Mouse (Mus musculus): ENCODE results near the gene Lemd2. TPM values are rescaled to one million over a fixed set of nuclear protein-coding genes. Genes with fewer than 3 reads are reported as not detected.

Gene Lemd2
- total and polyA plus RNA-seq, 2 experiments from 2014 or later: 7.1 to 40.2 TPM

DNA sequence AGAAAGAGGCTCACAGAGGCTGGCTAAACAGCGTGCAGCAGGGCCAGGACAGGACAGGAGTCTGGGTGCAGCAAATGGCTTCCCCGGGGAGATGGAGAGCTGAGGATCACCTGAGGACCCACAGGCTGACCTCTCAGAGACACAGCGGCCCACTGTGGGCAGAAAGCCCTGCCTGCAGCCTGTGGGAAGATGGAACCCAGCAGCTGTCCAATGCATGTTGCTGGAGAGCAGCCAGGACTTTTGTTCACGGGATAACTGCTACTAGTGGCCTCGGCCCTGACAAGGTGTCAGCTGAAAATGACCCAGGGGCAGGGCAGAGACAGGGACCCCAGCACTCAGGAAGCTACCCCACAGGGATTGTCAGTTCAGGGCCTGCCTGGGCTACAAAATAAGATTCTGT is 12.5 kb downstream of the Lemd2 start:
- Histone ChIP-seq H3K27ac (ENCODE audit: low read depth) (no peak overlapping the region), H3K9ac (replicated peaks; ENCODE audit: low read depth, low read length) (no peak overlapping the region), H3K4me2 (ENCODE audit: low read depth, low read length) (no peak overlapping the region), H3K27me3 (ENCODE audit: control insufficient read depth, insufficient read depth, low read length) (no peaks in the 10 kb centered on the region), H3K4me1 (ENCODE audit: control insufficient read depth, insufficient read depth) (no peaks in the 10 kb centered on the region), H3K36me3 (replicated peaks; ENCODE audit: control insufficient read depth, insufficient read depth, low read length) (peaks cover 68% of the 10 kb centered on the region), H3K9me3 (replicated peaks; ENCODE audit: control insufficient read depth, low read length) (no peaks in the 10 kb centered on the region), H3K4me3 (ENCODE audit: low read depth, low read length) (no peak overlapping the region)
- no peak for ATAC-seq (ENCODE audit: insufficient read depth, low read depth)
- WGBS: 57% methylated on average over 5 of the region's 5 CpGs
- no peak for TF ChIP-seq EP300 (IDR thresholded peaks at IDR 0.05; ENCODE audit: low read depth)
- TF ChIP-seq CTCF (IDR thresholded peaks at IDR 0.05; ENCODE audit: low read depth): no peak
- DNase-seq (ENCODE audit: low spot score): no peak

DNA sequence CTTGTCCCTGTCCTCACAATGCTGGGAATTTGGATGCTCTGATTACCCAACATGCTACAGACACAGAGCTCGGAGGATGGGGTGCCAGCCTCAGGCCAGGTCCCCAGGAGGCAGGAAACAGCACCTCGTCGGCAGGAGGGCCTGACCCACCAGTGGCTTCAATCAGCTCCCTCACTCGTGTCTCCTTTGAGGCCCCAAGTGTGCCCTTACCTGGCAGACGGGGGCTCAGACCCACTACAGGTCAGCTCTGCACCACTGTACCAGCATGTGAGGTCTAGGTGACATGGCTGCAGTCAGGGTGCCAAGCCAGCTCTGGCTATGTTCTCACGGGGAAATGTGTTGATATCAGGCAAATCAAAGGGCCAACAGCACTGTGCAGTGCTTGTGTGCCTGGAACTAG is 13.1 kb downstream of the Lemd2 start:
- no peak for TF ChIP-seq EP300 (IDR thresholded peaks at IDR 0.05; ENCODE audit: low read depth)
- no peak for TF ChIP-seq CTCF (IDR thresholded peaks at IDR 0.05; ENCODE audit: low read depth)
- Histone ChIP-seq H3K9ac (replicated peaks; ENCODE audit: low read depth, low read length) (no peak overlapping the region), H3K4me3 (ENCODE audit: low read depth, low read length) (no peak overlapping the region), H3K4me2 (ENCODE audit: low read depth, low read length) (no peak overlapping the region), H3K27me3 (ENCODE audit: control insufficient read depth, insufficient read depth, low read length) (no peaks in the 10 kb centered on the region), H3K27ac (ENCODE audit: low read depth) (no peak overlapping the region), H3K4me1 (ENCODE audit: control insufficient read depth, insufficient read depth) (no peaks in the 10 kb centered on the region), H3K36me3 (replicated peaks; ENCODE audit: control insufficient read depth, insufficient read depth, low read length) (peaks cover 62% of the 10 kb centered on the region), H3K9me3 (replicated peaks; ENCODE audit: control insufficient read depth, low read length) (no peaks in the 10 kb centered on the region)
- ATAC-seq (ENCODE audit: insufficient read depth, low read depth) (no peak), DNase-seq (ENCODE audit: low spot score) (no peak)
- 70% methylated on average over 6 of the region's 6 CpGs for WGBS

DNA sequence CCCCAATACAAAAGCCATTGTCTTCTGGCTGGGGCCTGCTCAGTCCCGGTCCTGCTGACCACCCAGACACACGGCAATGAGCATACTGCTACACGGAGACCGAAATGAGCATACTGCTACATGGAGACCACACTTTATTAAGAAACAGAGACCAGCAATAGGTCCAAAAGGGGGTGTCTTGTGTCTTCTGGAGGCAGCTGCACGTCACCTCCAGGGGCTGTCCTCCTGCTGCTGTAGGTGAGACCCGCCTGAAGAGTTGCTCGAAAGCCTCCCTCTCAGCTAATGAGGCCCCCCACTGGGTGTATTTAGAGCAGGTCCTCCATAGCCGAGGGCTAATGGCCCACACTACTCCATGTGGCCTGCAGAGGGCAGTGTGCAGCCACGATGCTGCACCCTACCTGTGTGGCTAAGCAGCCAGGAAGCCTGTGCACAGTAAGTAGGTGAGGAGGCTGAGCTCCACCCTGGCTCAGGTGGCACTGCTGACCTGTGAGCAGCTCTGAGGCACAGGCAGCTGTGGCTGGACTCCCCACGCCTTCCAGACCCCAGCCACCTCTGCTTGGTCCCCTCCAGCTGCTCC is 14.5 kb downstream of the Lemd2 start:
- DNase-seq (ENCODE audit: low spot score): no peak
- peak; percentile 66 for ATAC-seq (ENCODE audit: insufficient read depth, low read depth)
- 50% methylated on average over 10 of the region's 10 CpGs for WGBS
- Histone ChIP-seq H3K9me3 (replicated peaks; ENCODE audit: control insufficient read depth, low read length) (no peaks in the 10 kb centered on the region), H3K27ac (ENCODE audit: low read depth) (no peak overlapping the region), H3K36me3 (replicated peaks; ENCODE audit: control insufficient read depth, insufficient read depth, low read length) (peaks cover 47% of the 10 kb centered on the region), H3K4me3 (ENCODE audit: low read depth, low read length) (no peak overlapping the region), H3K4me1 (ENCODE audit: control insufficient read depth, insufficient read depth) (no peaks in the 10 kb centered on the region), H3K9ac (replicated peaks; ENCODE audit: low read depth, low read length) (no peak overlapping the region), H3K4me2 (ENCODE audit: low read depth, low read length) (no peak overlapping the region), H3K27me3 (ENCODE audit: control insufficient read depth, insufficient read depth, low read length) (no peaks in the 10 kb centered on the region)
- TF ChIP-seq EP300 (IDR thresholded peaks at IDR 0.05; ENCODE audit: low read depth): no peak
- TF ChIP-seq CTCF (IDR thresholded peaks at IDR 0.05; ENCODE audit: low read depth): peak; percentile 81

DNA sequence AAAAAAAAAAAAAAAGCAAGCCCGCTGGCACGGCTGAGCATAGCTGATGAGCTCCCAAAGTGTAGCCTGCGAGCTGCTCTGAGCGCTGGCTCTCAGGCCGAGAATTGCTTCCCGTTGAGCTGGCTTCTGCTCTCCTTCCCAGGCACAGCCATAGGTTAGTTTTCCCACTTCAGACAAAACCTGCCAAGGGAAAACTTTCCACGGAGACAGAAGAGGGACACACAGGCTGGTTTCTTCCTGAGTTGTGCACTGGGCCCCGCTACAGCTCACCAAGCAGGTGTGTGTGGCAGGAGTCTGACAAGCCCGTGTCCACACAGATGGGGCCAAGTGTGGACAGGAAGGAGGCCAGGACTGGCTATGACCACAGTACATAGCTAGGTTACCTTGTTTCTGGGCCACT is 15.4 kb downstream of the Lemd2 start:
- Histone ChIP-seq H3K36me3 (replicated peaks; ENCODE audit: control insufficient read depth, insufficient read depth, low read length) (peaks cover 39% of the 10 kb centered on the region), H3K27me3 (ENCODE audit: control insufficient read depth, insufficient read depth, low read length) (no peaks in the 10 kb centered on the region), H3K4me2 (ENCODE audit: low read depth, low read length) (no peak overlapping the region), H3K9me3 (replicated peaks; ENCODE audit: control insufficient read depth, low read length) (no peaks in the 10 kb centered on the region), H3K4me1 (ENCODE audit: control insufficient read depth, insufficient read depth) (no peaks in the 10 kb centered on the region), H3K4me3 (ENCODE audit: low read depth, low read length) (no peak overlapping the region), H3K27ac (ENCODE audit: low read depth) (no peak overlapping the region), H3K9ac (replicated peaks; ENCODE audit: low read depth, low read length) (no peak overlapping the region)
- DNase-seq (ENCODE audit: low spot score): no peak
- TF ChIP-seq EP300 (IDR thresholded peaks at IDR 0.05; ENCODE audit: low read depth): no peak
- no peak for TF ChIP-seq CTCF (IDR thresholded peaks at IDR 0.05; ENCODE audit: low read depth)
- no peak for ATAC-seq (ENCODE audit: insufficient read depth, low read depth)
- 72% methylated on average over 9 of the region's 9 CpGs for WGBS

DNA sequence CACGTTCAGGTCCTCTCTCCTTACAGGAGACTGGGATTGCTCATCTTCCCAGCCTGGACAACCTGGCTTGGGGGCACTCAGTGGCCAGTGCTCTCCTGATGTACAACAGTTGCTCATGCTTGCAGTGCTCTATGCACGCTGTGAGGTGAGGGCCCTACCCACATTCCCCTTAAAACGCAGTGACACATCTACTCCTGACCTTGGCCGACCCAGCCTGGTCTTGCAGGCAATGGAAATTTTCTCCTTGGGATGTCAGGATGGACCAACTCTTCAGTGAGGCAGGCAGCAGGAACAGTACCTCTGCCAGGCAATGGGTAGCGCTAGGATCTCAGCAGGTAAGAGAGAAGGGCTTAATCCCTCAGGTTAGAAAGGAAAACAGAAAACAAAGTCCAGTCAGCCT is 17.2 kb downstream of the Lemd2 start:
- no peak overlapping the region for H3K9ac ChIP-seq (replicated peaks; ENCODE audit: low read depth, low read length)
- no peak for TF ChIP-seq CTCF (IDR thresholded peaks at IDR 0.05; ENCODE audit: low read depth)
- TF ChIP-seq EP300 (IDR thresholded peaks at IDR 0.05; ENCODE audit: low read depth): no peak
- no peak overlapping the region for H3K4me2 ChIP-seq (ENCODE audit: low read depth, low read length)
- 46% methylated on average over 5 of the region's 5 CpGs for WGBS
- ATAC-seq (ENCODE audit: insufficient read depth, low read depth) (no peak), DNase-seq (ENCODE audit: low spot score) (no peak)
- H3K9me3 ChIP-seq (replicated peaks; ENCODE audit: control insufficient read depth, low read length): no peaks in the 10 kb centered on the region
- H3K4me1 ChIP-seq (ENCODE audit: control insufficient read depth, insufficient read depth): no peaks in the 10 kb centered on the region
- H3K27me3 ChIP-seq (ENCODE audit: control insufficient read depth, insufficient read depth, low read length): no peaks in the 10 kb centered on the region
- H3K36me3 ChIP-seq (replicated peaks; ENCODE audit: control insufficient read depth, insufficient read depth, low read length): peaks cover 21% of the 10 kb centered on the region
- no peak overlapping the region for H3K4me3 ChIP-seq (ENCODE audit: low read depth, low read length)
- H3K27ac ChIP-seq (ENCODE audit: low read depth): no peak overlapping the region

DNA sequence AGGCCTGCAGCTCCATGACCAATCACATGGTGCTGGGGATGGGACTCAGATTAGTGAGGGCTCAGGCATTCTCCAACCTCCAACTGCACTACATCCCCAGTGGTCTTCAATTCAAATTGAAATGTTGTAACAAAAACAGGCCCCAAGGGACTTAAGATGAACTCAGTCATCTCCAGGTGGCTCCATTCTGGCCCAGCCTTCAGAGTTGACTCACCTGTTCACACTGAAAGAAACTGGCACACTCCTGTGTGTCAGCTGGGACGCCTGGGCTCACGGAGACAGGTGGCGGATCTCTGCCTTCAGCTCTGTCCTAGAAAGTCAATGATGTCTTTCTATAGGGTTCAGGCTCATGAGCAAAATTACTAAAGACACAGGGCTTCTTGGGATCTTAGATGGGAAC is 18.2 kb downstream of the Lemd2 start:
- H3K27ac ChIP-seq (ENCODE audit: low read depth): no peak overlapping the region
- no peak overlapping the region for H3K4me2 ChIP-seq (ENCODE audit: low read depth, low read length)
- no peak for DNase-seq (ENCODE audit: low spot score)
- no peak overlapping the region for H3K9ac ChIP-seq (replicated peaks; ENCODE audit: low read depth, low read length)
- peaks cover 11% of the 10 kb centered on the region for H3K36me3 ChIP-seq (replicated peaks; ENCODE audit: control insufficient read depth, insufficient read depth, low read length)
- no peak for ATAC-seq (ENCODE audit: insufficient read depth, low read depth)
- TF ChIP-seq CTCF (IDR thresholded peaks at IDR 0.05; ENCODE audit: low read depth) (no peak), EP300 (IDR thresholded peaks at IDR 0.05; ENCODE audit: low read depth) (no peak)
- H3K27me3 ChIP-seq (ENCODE audit: control insufficient read depth, insufficient read depth, low read length): no peaks in the 10 kb centered on the region
- H3K4me1 ChIP-seq (ENCODE audit: control insufficient read depth, insufficient read depth): no peaks in the 10 kb centered on the region
- 88% methylated on average over 3 of the region's 3 CpGs for WGBS
- no peaks in the 10 kb centered on the region for H3K9me3 ChIP-seq (replicated peaks; ENCODE audit: control insufficient read depth, low read length)
- no peak overlapping the region for H3K4me3 ChIP-seq (ENCODE audit: low read depth, low read length)
